8 mouse cellular contexts compared by ENCODE assay signal in genomic region chr1:63730240-63730771, GRCm38 (mm10). TPM values are rescaled to one million over a fixed set of nuclear protein-coding genes. Genes with fewer than 3 reads are reported as not detected.
A peak's percentile ranks its signal among the peaks of the same experiment; 100 is the strongest.
DNase-seq lines count a peak whose midpoint lies in the region; ATAC-seq and TF ChIP-seq lines count a peak whose summit lies in the region.

Gene Mdh1b, minus strand, starts transcription at chr1:63730318.
Gene Fastkd2, plus strand, starts transcription at chr1:63730614.

- TF ChIP-seq POLR2A in testis, adult 2 months (IDR thresholded peaks at IDR 0.05; ENCODE audit: control insufficient read depth, low read depth, low read length), result peak; percentile 65; the same call in 1 of the 2 replicates

- TF ChIP-seq EP300 in heart, postnatal 0 days (IDR thresholded peaks at IDR 0.05; ENCODE audit: low read depth), result no peak

- peak within 1 kb of the TSS; percentile 58 for H3K4me3 ChIP-seq in forebrain, embryonic 12.5 days (replicated peaks)
- H3K4me3 ChIP-seq in heart, postnatal 0 days (ENCODE audit: low read depth, low read length), result peak within 1 kb of the TSS; percentile 64
- peak within 1 kb of the TSS; percentile 78 for H3K4me3 ChIP-seq in liver, embryonic 16.5 days (ENCODE audit: low read depth, low read length)
- H3K4me3 ChIP-seq in neural tube, embryonic 13.5 days, result peak within 1 kb of the TSS; percentile 72
- H3K4me3 ChIP-seq in testis, adult 2 months (ENCODE audit: control insufficient read depth, low read depth, low read length), result peak within 1 kb of the TSS; percentile 99

- H3K27me3 ChIP-seq in forebrain, embryonic 12.5 days, result peaks cover 7% of the 10 kb centered on the region
- H3K27me3 ChIP-seq in heart, postnatal 0 days (ENCODE audit: control insufficient read depth, insufficient read depth, low read length), result no peaks in the 10 kb centered on the region
- no peaks in the 10 kb centered on the region; the same call in 1 of the 2 replicates for H3K27me3 ChIP-seq in liver, embryonic 16.5 days (ENCODE audit: control insufficient read depth, insufficient read depth, low read depth, low read length)
- peaks cover 8% of the 10 kb centered on the region; the same call in 1 of the 2 replicates for H3K27me3 ChIP-seq in neural tube, embryonic 13.5 days
- no peaks in the 10 kb centered on the region for H3K27me3 ChIP-seq in testis, adult 2 months (ENCODE audit: control insufficient read depth, insufficient read depth, low read length)

- peak within 1 kb of the TSS; percentile 56 for H3K9ac ChIP-seq in forebrain, embryonic 12.5 days
- H3K9ac ChIP-seq in heart, postnatal 0 days (replicated peaks; ENCODE audit: low read depth, low read length), result peak within 1 kb of the TSS; percentile 63
- peak within 1 kb of the TSS; percentile 69 for H3K9ac ChIP-seq in liver, embryonic 16.5 days (ENCODE audit: low read depth, low read length)
- H3K9ac ChIP-seq in neural tube, embryonic 13.5 days, result peak within 1 kb of the TSS; percentile 77

- H3K4me2 ChIP-seq in forebrain, embryonic 12.5 days, result peak within 1 kb of the TSS; percentile 65
- H3K4me2 ChIP-seq in heart, postnatal 0 days (ENCODE audit: low read depth, low read length), result peak within 1 kb of the TSS; percentile 69
- H3K4me2 ChIP-seq in liver, embryonic 16.5 days (ENCODE audit: low read depth, low read length), result peak within 1 kb of the TSS; percentile 68
- H3K4me2 ChIP-seq in neural tube, embryonic 13.5 days, result peak within 1 kb of the TSS; percentile 65

- ATAC-seq in forebrain, embryonic 12.5 days (ENCODE audit: low FRiP score), result peak; percentile 96
- peak; percentile 94 for ATAC-seq in heart, postnatal 0 days (ENCODE audit: insufficient read depth, low read depth)
- ATAC-seq in liver, embryonic 16.5 days (ENCODE audit: low read depth), result peak; percentile 85
- ATAC-seq in neural tube, embryonic 13.5 days (ENCODE audit: low read depth), result peak; percentile 96

- TF ChIP-seq CTCF in heart, postnatal 0 days (IDR thresholded peaks at IDR 0.05; ENCODE audit: low read depth), result no peak
- TF ChIP-seq CTCF in testis, adult 2 months (IDR thresholded peaks at IDR 0.05; ENCODE audit: control insufficient read depth, insufficient read depth, insufficient replicate concordance, low read depth, low read length), result no peak

- H3K27ac ChIP-seq in forebrain, embryonic 12.5 days, result no peak within 1 kb of the TSS
- no peak within 1 kb of the TSS for H3K27ac ChIP-seq in heart, postnatal 0 days (ENCODE audit: low read depth)
- H3K27ac ChIP-seq in liver, embryonic 16.5 days (ENCODE audit: low read length), result no peak within 1 kb of the TSS
- no peak within 1 kb of the TSS for H3K27ac ChIP-seq in neural tube, embryonic 13.5 days (replicated peaks)
- H3K27ac ChIP-seq in testis, adult 2 months (ENCODE audit: control insufficient read depth, insufficient read depth, low read depth, low read length), result peak within 1 kb of the TSS; percentile 84

- H3K36me3 ChIP-seq in forebrain, embryonic 12.5 days (replicated peaks), result no peaks in the 10 kb centered on the region
- H3K36me3 ChIP-seq in heart, postnatal 0 days (replicated peaks; ENCODE audit: control insufficient read depth, insufficient read depth, low read length), result no peaks in the 10 kb centered on the region; the same call in 1 of the 2 replicates
- H3K36me3 ChIP-seq in liver, embryonic 16.5 days (ENCODE audit: control insufficient read depth, insufficient read depth), result no peaks in the 10 kb centered on the region
- no peaks in the 10 kb centered on the region for H3K36me3 ChIP-seq in neural tube, embryonic 13.5 days
- H3K36me3 ChIP-seq in testis, adult 2 months (ENCODE audit: control insufficient read depth, insufficient read depth, low read length), result no peaks in the 10 kb centered on the region

- no peaks in the 10 kb centered on the region for H3K9me3 ChIP-seq in forebrain, embryonic 12.5 days
- no peaks in the 10 kb centered on the region for H3K9me3 ChIP-seq in heart, postnatal 0 days (replicated peaks; ENCODE audit: control insufficient read depth, low read length)
- H3K9me3 ChIP-seq in liver, embryonic 16.5 days (replicated peaks; ENCODE audit: control insufficient read depth, low read length), result no peaks in the 10 kb centered on the region
- H3K9me3 ChIP-seq in neural tube, embryonic 13.5 days, result no peaks in the 10 kb centered on the region

- peak; percentile 75 to 83 for DNase-seq in CD8-positive naive resting alpha-beta T cell, adult 2 months (ENCODE audit: low read depth in 2 of 2, low spot score in 2 of 2)
- peak; percentile 88 for DNase-seq in c-Kit-positive CD71-positive TER-119-positive erythroid progenitor cells, embryonic 14.5 days (ENCODE audit: low spot score)
- DNase-seq in heart, postnatal 0 days (ENCODE audit: low spot score), result peak; percentile 92
- peak; percentile 87 to 91 for DNase-seq in kidney, postnatal 4 days

- peaks cover 16% of the 10 kb centered on the region for H3K4me1 ChIP-seq in forebrain, embryonic 12.5 days
- peaks cover 13% of the 10 kb centered on the region for H3K4me1 ChIP-seq in heart, postnatal 0 days (ENCODE audit: control insufficient read depth, insufficient read depth)
- no peaks in the 10 kb centered on the region; the same call in 1 of the 2 replicates for H3K4me1 ChIP-seq in liver, embryonic 16.5 days (ENCODE audit: control insufficient read depth, low read depth, low read length)
- peaks cover 31% of the 10 kb centered on the region for H3K4me1 ChIP-seq in neural tube, embryonic 13.5 days (replicated peaks)
- peaks cover 4% of the 10 kb centered on the region; the same call in 1 of the 2 replicates for H3K4me1 ChIP-seq in testis, adult 2 months (ENCODE audit: control insufficient read depth, insufficient read depth, low read length)

- WGBS in forebrain, embryonic 12.5 days, result under 1% methylated on average over 31 of the region's 31 CpGs
- under 1% methylated on average over 31 of the region's 31 CpGs for WGBS in heart, postnatal 0 days
- under 1% methylated on average over 31 of the region's 31 CpGs for WGBS in liver, embryonic 16.5 days (ENCODE audit: insufficient replicate concordance)
- 0% methylated on average over 31 of the region's 31 CpGs for WGBS in neural tube, embryonic 13.5 days

RNA-seq across cellular contexts. Expression of gene Mdh1b, which starts in this region (rescaled TPM):
- polyA plus RNA-seq in forebrain, embryonic 12.5 days (2016; fragmentation: Nextera tagmentation; extraction: Ambion mirVana), result 0.33 and 0.42 TPM in 2 replicates
- not detected in 2 replicates for total RNA-seq in heart, postnatal 0 days (2014; rRNA removed; ENCODE audit: low replicate concordance)
- not detected in 2 replicates for polyA plus RNA-seq in heart, postnatal 0 days (2015; fragmentation: Nextera tagmentation; extraction: Ambion mirVana)
- polyA plus RNA-seq in liver, embryonic 16.5 days (2015; fragmentation: Nextera tagmentation; extraction: Ambion mirVana), result 0.08 TPM in 1 of 2 replicates, not detected in the other
- 0.25 and 0.29 TPM in 2 replicates for polyA plus RNA-seq in neural tube, embryonic 13.5 days (2015; fragmentation: Nextera tagmentation; extraction: Ambion mirVana)
- polyA plus RNA-seq in testis, adult 2 months (2012; rRNA removed), result 45.8 and 52.1 TPM in 2 replicates

RNA-seq across cellular contexts. Expression of gene Fastkd2, which starts in this region (rescaled TPM):
- polyA plus RNA-seq in forebrain, embryonic 12.5 days (2016; fragmentation: Nextera tagmentation; extraction: Ambion mirVana), result 57.7 and 69.3 TPM in 2 replicates
- 15.2 and 36.8 TPM in 2 replicates for total RNA-seq in heart, postnatal 0 days (2014; rRNA removed; ENCODE audit: low replicate concordance)
- 46.1 and 46.6 TPM in 2 replicates for polyA plus RNA-seq in heart, postnatal 0 days (2015; fragmentation: Nextera tagmentation; extraction: Ambion mirVana)
- 23.7 and 26.1 TPM in 2 replicates for polyA plus RNA-seq in liver, embryonic 16.5 days (2015; fragmentation: Nextera tagmentation; extraction: Ambion mirVana)
- 37.5 and 38.3 TPM in 2 replicates for polyA plus RNA-seq in neural tube, embryonic 13.5 days (2015; fragmentation: Nextera tagmentation; extraction: Ambion mirVana)
- 7.1 and 8.9 TPM in 2 replicates for polyA plus RNA-seq in testis, adult 2 months (2012; rRNA removed)

Comparison
In these comparisons a context has a peak if more than half of its experiments do, and no peak if none do; other contexts are left out.
1. RNA of gene Mdh1b (polyA plus RNA-seq): 45.8 to 52.1 TPM in testis, adult 2 months; 0.33 to 0.42 TPM in forebrain, embryonic 12.5 days, 0.25 to 0.29 TPM in neural tube, embryonic 13.5 days, not detected in heart, postnatal 0 days and 0.08 TPM in liver, embryonic 16.5 days; every median in the first group is over 10 times any median in the second.
2. Peak in every context shown above with its lines, with median percentiles within 50 percentile points of each other: DNase-seq, ATAC-seq, H3K4me2 ChIP-seq, H3K4me3 ChIP-seq and H3K9ac ChIP-seq.